Mouse (Mus musculus): ENCODE measurements around the gene Adora1. TPM values are rescaled to one million over a fixed set of nuclear protein-coding genes. Genes with fewer than 3 reads are reported as not detected.

The Adora1 gene
- total and polyA plus RNA-seq, 3 experiments = not detected

DNA sequence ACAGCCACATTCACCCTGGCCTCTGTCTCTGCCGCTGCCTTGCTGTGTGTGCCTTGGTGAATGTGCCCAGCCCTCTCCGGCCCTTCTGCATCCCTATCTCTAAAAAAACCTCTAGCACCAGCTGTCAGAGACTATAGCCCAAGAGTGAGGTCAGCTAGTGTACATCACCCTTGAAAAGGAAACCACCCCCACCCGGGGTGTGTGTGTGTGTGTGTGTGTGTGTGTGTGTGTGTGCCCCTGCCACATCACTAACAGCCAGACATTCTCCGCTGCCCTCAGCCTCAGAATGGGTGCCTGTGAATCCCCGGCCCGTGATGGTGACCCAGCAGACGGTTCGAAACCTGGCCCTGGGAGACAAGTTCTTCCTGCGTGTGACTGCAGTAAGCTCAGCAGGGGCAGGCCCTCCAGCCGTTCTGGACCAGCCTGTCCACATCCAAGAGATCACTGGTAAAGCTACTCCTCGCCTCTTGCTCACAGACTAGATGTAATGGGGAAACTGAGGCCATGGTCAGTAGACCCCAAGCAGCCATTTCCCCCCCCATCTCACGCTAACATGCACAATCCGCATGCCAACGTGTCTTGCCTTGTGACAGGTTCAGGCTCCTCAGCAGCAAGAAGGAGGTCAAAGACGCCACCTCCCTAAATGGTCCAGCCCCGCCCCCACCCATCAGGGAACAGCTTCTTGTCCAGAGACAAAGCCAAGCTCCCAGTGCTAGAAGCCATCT is 40.8 kb downstream of the Adora1 start:
- H3K27me3 ChIP-seq (ENCODE audit: control insufficient read depth in 1 of 2, insufficient read depth in 2 of 2, low read length in 2 of 2) = no peaks in the 10 kb centered on the region
- no peaks in the 10 kb centered on the region for H3K9me3 ChIP-seq (replicated peaks; ENCODE audit: insufficient read depth, low read length)
- DNase-seq (ENCODE audit: low read depth, low spot score) = no peak
- no peak overlapping the region for H3K9ac ChIP-seq (ENCODE audit: control insufficient read depth, low read depth, low read length, poor library complexity, severe bottlenecking)
- H3K79me2 ChIP-seq (ENCODE audit: control insufficient read depth, insufficient read depth, low read length, poor library complexity) = no peaks in the 10 kb centered on the region
- H3K36me3 ChIP-seq (ENCODE audit: control insufficient read depth in 1 of 2, insufficient read depth in 2 of 2, low read length in 2 of 2) = peaks cover 0 to 4% of the 10 kb centered on the region in 2 experiments; a peak in 1 of 4 replicates
- peaks cover 0 to 13% of the 10 kb centered on the region in 2 experiments; a peak in 2 of 4 replicates for H3K4me1 ChIP-seq (ENCODE audit: control insufficient read depth in 1 of 2, insufficient read depth in 2 of 2, low read length in 2 of 2)
- H3K4me3 ChIP-seq (ENCODE audit: control insufficient read depth in 1 of 2, insufficient read depth in 1 of 2, low read depth in 2 of 2, low read length in 2 of 2) = no peak overlapping the region
- no peak for TF ChIP-seq KAT2A (conservative IDR thresholded peaks at IDR 0.05; ENCODE audit: low read depth, low read length)
- no peak for TF ChIP-seq ZKSCAN1 (IDR thresholded peaks at IDR 0.05; ENCODE audit: low read depth, low read length)
- TF ChIP-seq NELFE (IDR thresholded peaks at IDR 0.05; ENCODE audit: low read depth, low read length) = no peak
- no peak for TF ChIP-seq USF1 (IDR thresholded peaks at IDR 0.05; ENCODE audit: low read depth, low read length)
- TF ChIP-seq MAZ (IDR thresholded peaks at IDR 0.05; ENCODE audit: low read depth, low read length) = no peak
- TF ChIP-seq GABPA (IDR thresholded peaks at IDR 0.05; ENCODE audit: low read depth, low read length) = no peak
- no peak for TF ChIP-seq MYB (IDR thresholded peaks at IDR 0.05; ENCODE audit: low read depth, low read length)
- TF ChIP-seq SIN3A (IDR thresholded peaks at IDR 0.05; ENCODE audit: low read length) = no peak
- TF ChIP-seq EP300 (IDR thresholded peaks at IDR 0.05; ENCODE audit: low read depth in 1 of 2, low read length in 2 of 2) = no peak
- no peak for TF ChIP-seq CHD2 (IDR thresholded peaks at IDR 0.05; ENCODE audit: low read length)
- TF ChIP-seq BHLHE40 (IDR thresholded peaks at IDR 0.05; ENCODE audit: borderline replicate concordance, low read depth, low read length) = no peak
- TF ChIP-seq UBTF (IDR thresholded peaks at IDR 0.05; ENCODE audit: borderline replicate concordance, insufficient read depth, low read depth, low read length) = no peak
- H3K27ac ChIP-seq (ENCODE audit: control insufficient read depth, low read depth, low read length) = no peak overlapping the region

DNA sequence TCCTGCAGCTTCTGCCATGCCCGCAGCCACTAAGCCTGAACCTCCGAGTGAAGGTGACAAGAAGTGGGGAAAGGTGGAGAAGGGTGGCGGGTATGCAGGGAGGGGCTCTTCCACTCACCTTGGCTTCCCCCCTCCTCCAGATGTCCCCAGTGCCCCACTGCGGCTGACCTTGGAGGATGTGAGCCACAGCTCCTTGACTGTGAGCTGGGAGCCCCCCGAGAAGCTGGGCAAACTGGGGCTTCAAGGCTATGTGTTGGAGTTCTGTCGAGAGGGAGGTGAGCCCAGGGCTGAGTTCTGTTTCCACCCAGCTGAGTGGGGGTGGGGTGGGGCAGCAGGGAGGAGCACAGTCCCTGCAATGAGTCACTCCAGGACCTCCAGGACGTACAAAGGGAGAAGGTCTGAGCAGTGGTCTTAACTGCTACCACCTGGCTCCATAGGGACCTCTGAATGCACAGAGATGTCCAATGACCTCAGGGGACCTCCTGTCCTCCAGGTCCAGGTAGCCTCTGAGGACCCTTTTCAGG is 41.5 kb downstream of the Adora1 start:
- Histone ChIP-seq H3K9ac (ENCODE audit: control insufficient read depth, low read depth, low read length, poor library complexity, severe bottlenecking) (no peak overlapping the region), H3K9me3 (replicated peaks; ENCODE audit: insufficient read depth, low read length) (no peaks in the 10 kb centered on the region), H3K4me1 (ENCODE audit: control insufficient read depth in 1 of 2, insufficient read depth in 2 of 2, low read length in 2 of 2) (peaks cover 0 to 13% of the 10 kb centered on the region in 2 experiments; a peak in 2 of 4 replicates), H3K27me3 (ENCODE audit: control insufficient read depth in 1 of 2, insufficient read depth in 2 of 2, low read length in 2 of 2) (0 out of 4 replicates have a peak, but pooled peaks cover 0 to 1% of the 10 kb centered on the region in 2 experiments), H3K27ac (ENCODE audit: control insufficient read depth, low read depth, low read length) (no peak overlapping the region), H3K4me3 (ENCODE audit: control insufficient read depth in 1 of 2, insufficient read depth in 1 of 2, low read depth in 2 of 2, low read length in 2 of 2) (no peak overlapping the region), H3K36me3 (ENCODE audit: control insufficient read depth in 1 of 2, insufficient read depth in 2 of 2, low read length in 2 of 2) (peaks cover 0 to 4% of the 10 kb centered on the region in 2 experiments; a peak in 1 of 4 replicates), H3K79me2 (ENCODE audit: control insufficient read depth, insufficient read depth, low read length, poor library complexity) (no peaks in the 10 kb centered on the region)
- TF ChIP-seq GATA1 (IDR thresholded peaks at IDR 0.05; ENCODE audit: low read depth, low read length) (no peak), ZMIZ1 (IDR thresholded peaks at IDR 0.05; ENCODE audit: low read depth, low read length) (no peak), POLR2A (IDR thresholded peaks at IDR 0.05; ENCODE audit: control insufficient read depth in 1 of 2, insufficient read depth in 1 of 2, low read depth in 1 of 2, low read length in 2 of 2, poor library complexity in 1 of 2) (no peak), JUND (IDR thresholded peaks at IDR 0.05; ENCODE audit: low read depth, low read length) (no peak), SIN3A (IDR thresholded peaks at IDR 0.05; ENCODE audit: low read length) (no peak), ZC3H11A (IDR thresholded peaks at IDR 0.05; ENCODE audit: low read depth, low read length) (no peak), RAD21 (IDR thresholded peaks at IDR 0.05; ENCODE audit: low read depth, low read length) (no peak), BHLHE40 (IDR thresholded peaks at IDR 0.05; ENCODE audit: borderline replicate concordance, low read depth, low read length) (no peak), ZNF384 (IDR thresholded peaks at IDR 0.05; ENCODE audit: low read depth, low read length) (no peak), MAX (IDR thresholded peaks at IDR 0.05; ENCODE audit: low read length) (no peak), POLR2AphosphoS5 (IDR thresholded peaks at IDR 0.05; ENCODE audit: borderline replicate concordance, low read depth, low read length) (no peak), RCOR1 (IDR thresholded peaks at IDR 0.05; ENCODE audit: low read depth, low read length) (no peak), TAL1 (IDR thresholded peaks at IDR 0.05; ENCODE audit: low read length) (no peak), CHD1 (IDR thresholded peaks at IDR 0.05; ENCODE audit: low read depth, low read length) (no peak), CTCF (IDR thresholded peaks at IDR 0.05 in 2 of 3, conservative IDR thresholded peaks at IDR 0.05 in 1 of 3; ENCODE audit: control insufficient read depth in 1 of 3, insufficient read depth in 1 of 3, low read depth in 2 of 3, low read length in 3 of 3, poor library complexity in 1 of 3, severe bottlenecking in 1 of 3) (no peak), POLR2AphosphoS2 (IDR thresholded peaks at IDR 0.05; ENCODE audit: low read length) (no peak), ZKSCAN1 (IDR thresholded peaks at IDR 0.05; ENCODE audit: low read depth, low read length) (no peak)
- no peak for DNase-seq (ENCODE audit: low read depth, low spot score)
